Mouse (Mus musculus) E14TG2a.4 (cell line): ENCODE data around the gene Syt3.

Source experiments
- H3K27me3 ChIP-seq: 2 replicates; pipeline ENCODE4 v1.6.1; 2014; ENCODE audit warnings: low read length, control low read depth; ENCODE audit not compliant: insufficient read depth
- H3K36me3 ChIP-seq: 2 replicates; pipeline ENCODE4 v1.6.1; 2014; ENCODE audit warnings: low read length, control low read depth; ENCODE audit not compliant: insufficient read depth
- H3K4me1 ChIP-seq: replicated peaks from 2 replicates; pipeline ENCODE4 v1.6.1; 2014; ENCODE audit warnings: low read depth, low read length, control low read depth
- H3K4me3 ChIP-seq: replicated peaks from 2 replicates; pipeline ENCODE4 v1.5.1; 2014; ENCODE audit warnings: mild to moderate bottlenecking, low read length
- H3K9me3 ChIP-seq: 2 replicates; pipeline ENCODE4 v1.6.1; 2014; ENCODE audit warnings: low read length, control low read depth
- CTCF ChIP-seq: conservative IDR thresholded peaks from 2 replicates; pipeline ENCODE4 v1.5.1; 2014; ENCODE audit warnings: low read length
- NANOG ChIP-seq: IDR thresholded peaks from 2 replicates; pipeline ENCODE4 v1.6.1; 2014; ENCODE audit warnings: borderline replicate concordance, low read length, mixed read lengths
- POU5F1 ChIP-seq: IDR thresholded peaks from 2 replicates; pipeline ENCODE4 v1.6.1; 2014; ENCODE audit warnings: low read length, borderline replicate concordance

The Syt3 gene

GRCm38 (mm10) chr7:44391831-44392230, 7.9 kb downstream of the Syt3 start:
- Histone ChIP-seq H3K36me3 (no peaks in the 10 kb centered on the region), H3K9me3 (no peaks in the 10 kb centered on the region), H3K4me1 (peaks cover 41% of the 10 kb centered on the region), H3K4me3 (no peak overlapping the region), H3K27me3 (peaks cover 26% of the 10 kb centered on the region)
- TF ChIP-seq POU5F1, result no peak
- no peak for TF ChIP-seq CTCF
- no peak for TF ChIP-seq NANOG

- Histone ChIP-seq H3K4me1 (peaks cover 41% of the 10 kb centered on the region), H3K36me3 (no peaks in the 10 kb centered on the region), H3K27me3 (peaks cover 26% of the 10 kb centered on the region), H3K9me3 (no peaks in the 10 kb centered on the region), H3K4me3 (no peak overlapping the region)
- TF ChIP-seq NANOG (no peak), CTCF (no peak)
Observed at GRCm38 (mm10) chr7:44392341-44392740, 8.4 kb downstream of the Syt3 start.

GRCm38 (mm10) chr7:44393284-44393683, 9.4 kb downstream of the Syt3 start:
- no peak for TF ChIP-seq CTCF
- TF ChIP-seq POU5F1, result no peak
- no peak for TF ChIP-seq NANOG
- no peaks in the 10 kb centered on the region for H3K36me3 ChIP-seq
- no peaks in the 10 kb centered on the region for H3K9me3 ChIP-seq
- H3K27me3 ChIP-seq, result peaks cover 19% of the 10 kb centered on the region
- peaks cover 41% of the 10 kb centered on the region for H3K4me1 ChIP-seq
- no peak overlapping the region for H3K4me3 ChIP-seq

- Histone ChIP-seq H3K27me3 (peaks cover 17% of the 10 kb centered on the region), H3K9me3 (no peaks in the 10 kb centered on the region), H3K36me3 (no peaks in the 10 kb centered on the region), H3K4me1 (peaks cover 43% of the 10 kb centered on the region), H3K4me3 (no peak overlapping the region)
- TF ChIP-seq CTCF (peak; percentile 44), NANOG (no peak), POU5F1 (no peak)
Observed at GRCm38 (mm10) chr7:44398570-44398969, 14.7 kb downstream of the Syt3 start.

- TF ChIP-seq CTCF (no peak), POU5F1 (no peak), NANOG (no peak)
- H3K4me1 ChIP-seq, result peaks cover 25% of the 10 kb centered on the region
- no peaks in the 10 kb centered on the region for H3K36me3 ChIP-seq
Observed at GRCm38 (mm10) chr7:44401673-44402072, 17.8 kb downstream of the Syt3 start.

GRCm38 (mm10) chr7:44405346-44406014, 21.6 kb downstream of the Syt3 start:
- Histone ChIP-seq H3K4me1 (peaks cover 15% of the 10 kb centered on the region), H3K36me3 (no peaks in the 10 kb centered on the region)
- no peak for TF ChIP-seq NANOG
- no peak for TF ChIP-seq POU5F1
- TF ChIP-seq CTCF, result no peak

More at GRCm38 (mm10) chr7:44401673-44402072, 17.8 kb downstream of the Syt3 start:
- Histone ChIP-seq H3K4me3 (no peak overlapping the region), H3K27me3 (peaks cover 7% of the 10 kb centered on the region), H3K9me3 (peaks cover 8% of the 10 kb centered on the region)

GRCm38 (mm10) chr7:44406015-44406355, 22.1 kb downstream of the Syt3 start:
- H3K27me3 ChIP-seq, result peaks cover 18% of the 10 kb centered on the region
- no peak for TF ChIP-seq NANOG
- TF ChIP-seq POU5F1, result no peak
- no peak for TF ChIP-seq CTCF
- no peak overlapping the region for H3K4me3 ChIP-seq
- peaks cover 15% of the 10 kb centered on the region for H3K4me1 ChIP-seq
- H3K36me3 ChIP-seq, result no peaks in the 10 kb centered on the region
- H3K9me3 ChIP-seq, result peaks cover 8% of the 10 kb centered on the region

More at GRCm38 (mm10) chr7:44405346-44406014, 21.6 kb downstream of the Syt3 start:
- Histone ChIP-seq H3K9me3 (peaks cover 8% of the 10 kb centered on the region), H3K27me3 (peaks cover 18% of the 10 kb centered on the region), H3K4me3 (peak overlapping the region; percentile 69)

GRCm38 (mm10) chr7:44411144-44411543, 27.2 kb downstream of the Syt3 start:
- Histone ChIP-seq H3K9me3 (no peaks in the 10 kb centered on the region), H3K36me3 (no peaks in the 10 kb centered on the region), H3K27me3 (peaks cover 17% of the 10 kb centered on the region), H3K4me3 (no peak overlapping the region), H3K4me1 (peaks cover 32% of the 10 kb centered on the region)
- TF ChIP-seq CTCF (peak; percentile 41), NANOG (no peak), POU5F1 (no peak)

GRCm38 (mm10) chr7:44413307-44413706, 29.4 kb downstream of the Syt3 start:
- Histone ChIP-seq H3K4me1 (peaks cover 43% of the 10 kb centered on the region), H3K27me3 (peaks cover 5% of the 10 kb centered on the region; the same call in 1 of the 2 replicates), H3K4me3 (no peak overlapping the region), H3K36me3 (no peaks in the 10 kb centered on the region), H3K9me3 (no peaks in the 10 kb centered on the region)
- TF ChIP-seq CTCF, result no peak
- TF ChIP-seq POU5F1, result no peak
- no peak for TF ChIP-seq NANOG
